Mouse (Mus musculus): ENCODE measurements around the gene Hspb6. TPM values are rescaled to one million over a fixed set of nuclear protein-coding genes. Genes with fewer than 3 reads are reported as not detected.

Gene Hspb6
- polyA plus RNA-seq, 1 experiment: 72.1 TPM

- no peak for DNase-seq (ENCODE audit: low read depth)
Measured at GRCm38 (mm10) chr7:30586455-30587020, 34.6 kb downstream of the Hspb6 start.

GRCm38 (mm10) chr7:30587842-30588667, 36.1 kb downstream of the Hspb6 start:
- no peak for DNase-seq (ENCODE audit: low read depth)

GRCm38 (mm10) chr7:30588676-30589434, 36.9 kb downstream of the Hspb6 start, which contains the start of gene Kmt2b:
Kmt2b (minus strand) TSS chr7:30588726.
- DNase-seq (ENCODE audit: low read depth): peak; percentile 92

GRCm38 (mm10) chr7:30589435-30590301, 37.7 kb downstream of the Hspb6 start:
- peak; percentile 47 for DNase-seq (ENCODE audit: low read depth)

- DNase-seq (ENCODE audit: low read depth): no peak
Measured at GRCm38 (mm10) chr7:30590927-30591604, 39.1 kb downstream of the Hspb6 start.

GRCm38 (mm10) chr7:30591605-30591951, 39.6 kb downstream of the Hspb6 start:
- no peak for DNase-seq (ENCODE audit: low read depth)

GRCm38 (mm10) chr7:30592772-30593423, 40.9 kb downstream of the Hspb6 start:
- no peak for DNase-seq (ENCODE audit: low read depth)

- DNase-seq (ENCODE audit: low read depth): no peak
Measured at GRCm38 (mm10) chr7:30593579-30594509, 41.9 kb downstream of the Hspb6 start.

GRCm38 (mm10) chr7:30594510-30595024, 42.6 kb downstream of the Hspb6 start:
- DNase-seq (ENCODE audit: low read depth): no peak

- no peak for DNase-seq (ENCODE audit: low read depth)
Measured at GRCm38 (mm10) chr7:30596093-30596492, 44.1 kb downstream of the Hspb6 start.

GRCm38 (mm10) chr7:30596811-30597210, 44.8 kb downstream of the Hspb6 start:
- no peak for DNase-seq (ENCODE audit: low read depth)

GRCm38 (mm10) chr7:30598786-30599185, 46.8 kb downstream of the Hspb6 start, which contains the start of gene Zbtb32:
Zbtb32 (minus strand) TSS chr7:30598909.
- no peak for DNase-seq (ENCODE audit: low read depth)

GRCm38 (mm10) chr7:30599933-30600353, 48.0 kb downstream of the Hspb6 start:
- DNase-seq (ENCODE audit: low read depth): peak; percentile 68

- peak; percentile 45 for DNase-seq (ENCODE audit: low read depth)
Measured at GRCm38 (mm10) chr7:30600651-30601050, 48.7 kb downstream of the Hspb6 start.

GRCm38 (mm10) chr7:30602583-30602982, 50.6 kb downstream of the Hspb6 start:
- peak; percentile 31 for DNase-seq (ENCODE audit: low read depth)

GRCm38 (mm10) chr7:30604424-30604823, 52.4 kb downstream of the Hspb6 start:
- DNase-seq (ENCODE audit: low read depth): no peak

GRCm38 (mm10) chr7:30604944-30605343, 53.0 kb downstream of the Hspb6 start:
- no peak for DNase-seq (ENCODE audit: low read depth)
